Mouse (Mus musculus) neural tube, embryonic 14.5 days (tissue): ENCODE results near the gene Myh3. TPM values are rescaled to one million over a fixed set of nuclear protein-coding genes. Genes with fewer than 3 reads are reported as not detected.

Source experiments
- ATAC-seq: fragments of 200-750 bp; cut with Nextera tagmentation; 2 replicates; pipeline ENCODE4 v1.8.0; 2017; ENCODE audit warnings: low read depth, mild to moderate bottlenecking, moderate TSS enrichment, moderate library complexity
- H3K27ac ChIP-seq: fragments of 300-500 bp; sonication (generic); 2 replicates; pipeline ENCODE4 v1.5.1; 2014; ENCODE audit warnings: low read depth, mild to moderate bottlenecking, control low read depth, low read length, moderate library complexity, mixed read lengths
- H3K27me3 ChIP-seq: fragments of 300-500 bp; sonication (generic); 2 replicates; pipeline ENCODE4 v1.6.1; 2014; ENCODE audit warnings: low read length; ENCODE audit not compliant: control insufficient read depth, insufficient read depth
- H3K36me3 ChIP-seq: fragments of 300-500 bp; sonication (generic); 2 replicates; pipeline ENCODE4 v1.6.1; 2014; ENCODE audit warnings: low read length, mixed read lengths; ENCODE audit not compliant: control insufficient read depth, insufficient read depth
- H3K4me1 ChIP-seq: fragments of 300-500 bp; sonication (generic); 2 replicates; pipeline ENCODE4 v1.6.1; 2014; ENCODE audit warnings: low read length; ENCODE audit not compliant: control insufficient read depth, insufficient read depth
- H3K4me2 ChIP-seq: fragments of 300-500 bp; sonication (generic); 2 replicates; pipeline ENCODE4 v1.6.1; 2014; ENCODE audit warnings: mild to moderate bottlenecking, low read depth, low read length, control low read depth
- H3K4me3 ChIP-seq: fragments of 300-500 bp; sonication (generic); 2 replicates; pipeline ENCODE4 v1.5.1; 2014; ENCODE audit warnings: low read depth, low read length, control low read depth, mixed read lengths
- H3K9ac ChIP-seq: fragments of 300-500 bp; sonication (generic); replicated peaks from 2 replicates; pipeline ENCODE4 v1.6.1; 2014; ENCODE audit warnings: low read depth, mild to moderate bottlenecking, control low read depth, low read length, mixed read lengths
- H3K9me3 ChIP-seq: fragments of 300-500 bp; sonication (generic); 2 replicates; pipeline ENCODE4 v1.6.1; 2016; ENCODE audit warnings: low read length; ENCODE audit not compliant: control insufficient read depth
- WGBS: fragments of 180-500 bp; shearing (Covaris S2); extraction: QIAGEN DNeasy Blood & Tissue Kit; methylation state at CpG from one replicate; pipeline ENCODE4 v1.1.7; 2014; 5-methylcytosine and 5-hydroxymethylcytosine counted together
- polyA plus RNA-seq: library from polyadenylated mRNA; unstranded; fragments of >200 nt; fragmentation: Nextera tagmentation; extraction: Ambion mirVana; gene quantifications from 2 replicates; pipeline ENCODE4 v1.2.1, GENCODE M21; 2014

Myh3 gene
- polyA plus RNA-seq, 1 experiment from 2014 or later: 1.6 TPM

DNA sequence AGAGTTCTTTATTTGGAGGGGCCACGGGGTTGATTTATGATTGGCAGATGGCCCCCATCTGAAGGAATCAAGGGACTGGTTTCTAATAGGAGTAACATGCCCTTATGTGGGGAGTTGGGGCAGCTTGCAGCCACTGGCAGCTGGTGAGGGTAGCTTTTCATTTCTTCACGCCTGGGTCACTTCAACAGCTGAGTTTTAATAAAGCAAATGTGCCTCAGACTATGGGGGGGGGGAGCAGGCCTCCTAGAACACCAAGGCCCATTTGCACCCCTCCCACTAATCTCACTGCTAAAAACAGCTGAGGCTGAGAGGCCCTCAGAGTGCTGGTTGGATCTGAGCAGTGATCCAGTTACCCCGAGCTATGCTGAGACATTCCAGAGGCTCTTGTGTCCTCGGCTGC is 27.6 kb downstream of the Myh3 start:
- Histone ChIP-seq H3K9ac (no peak overlapping the region), H3K9me3 (no peaks in the 10 kb centered on the region), H3K27ac (no peak overlapping the region), H3K27me3 (no peaks in the 10 kb centered on the region), H3K4me2 (no peak overlapping the region), H3K36me3 (no peaks in the 10 kb centered on the region), H3K4me3 (no peak overlapping the region), H3K4me1 (no peaks in the 10 kb centered on the region)
- no peak for ATAC-seq
- 34% methylated on average over 4 of the region's 4 CpGs for WGBS

DNA sequence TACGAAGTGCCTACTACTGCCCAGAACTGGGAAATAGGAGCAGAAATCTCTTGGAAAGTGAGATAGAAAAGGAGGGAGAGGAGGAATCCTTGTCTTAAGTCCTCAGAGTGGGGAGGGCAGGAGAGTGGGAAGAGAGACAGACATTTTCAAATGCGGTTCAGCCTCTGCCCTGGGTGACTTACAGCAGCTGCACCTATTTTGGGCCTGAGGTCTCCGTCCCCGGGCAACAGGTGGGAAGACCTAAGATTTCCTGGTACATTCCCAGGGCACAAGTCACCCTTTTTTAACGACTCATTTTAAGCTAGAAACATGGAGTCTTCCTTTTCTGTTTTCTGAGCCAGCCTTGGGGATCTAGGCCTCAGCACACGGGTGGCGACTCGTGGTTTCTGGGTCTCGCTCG is 28.9 kb downstream of the Myh3 start:
- Histone ChIP-seq H3K27me3 (no peaks in the 10 kb centered on the region), H3K9ac (no peak overlapping the region)

DNA sequence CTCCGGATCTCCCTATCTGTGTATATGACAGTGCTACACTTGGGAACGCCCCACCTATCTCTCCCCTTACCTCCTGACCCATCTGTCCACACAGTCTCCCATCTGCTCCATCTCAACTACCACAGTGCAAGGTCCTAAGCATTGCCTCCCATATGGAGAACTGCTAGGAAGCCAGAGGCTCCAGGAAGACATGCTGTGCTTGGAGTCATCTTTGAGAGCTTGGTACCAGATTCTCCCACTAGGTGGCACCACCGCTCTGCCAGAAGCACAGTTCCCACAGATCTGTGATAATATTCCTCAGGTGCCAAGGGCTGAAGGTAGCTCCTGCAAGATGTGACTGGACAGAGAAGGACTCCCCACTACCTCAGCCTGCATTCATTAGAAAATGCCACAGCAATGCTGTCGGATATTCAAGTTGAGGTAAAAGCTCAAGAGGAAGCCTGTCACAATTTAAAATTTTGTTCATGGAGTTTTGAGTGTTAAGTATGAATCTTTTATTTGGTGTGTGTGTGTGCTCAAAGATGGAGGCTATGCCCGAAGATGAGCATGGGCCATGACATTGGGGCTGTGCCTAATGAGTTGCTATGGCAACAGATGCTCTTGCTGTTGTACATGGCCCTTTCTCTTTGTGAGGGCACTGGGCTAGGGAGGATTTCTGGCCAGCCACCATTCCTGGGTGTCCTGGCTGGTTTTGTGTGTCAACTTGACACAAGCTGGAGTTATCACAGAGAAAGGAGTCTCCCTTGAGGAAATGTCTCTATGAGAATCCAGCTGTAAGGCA is 32.3 kb downstream of the Myh3 start:
- no peaks in the 10 kb centered on the region for H3K9me3 ChIP-seq
- no peak overlapping the region for H3K4me2 ChIP-seq
- no peak overlapping the region for H3K27ac ChIP-seq
- WGBS: 32% methylated on average over 5 of the region's 5 CpGs
- no peaks in the 10 kb centered on the region for H3K4me1 ChIP-seq
- no peak overlapping the region for H3K4me3 ChIP-seq
- H3K9ac ChIP-seq: no peak overlapping the region
- peak; percentile 69 for ATAC-seq
- H3K27me3 ChIP-seq: no peaks in the 10 kb centered on the region
- no peaks in the 10 kb centered on the region for H3K36me3 ChIP-seq

More for the DNA sequence above, 28.9 kb downstream of the Myh3 start:
- Histone ChIP-seq H3K4me3 (no peak overlapping the region), H3K9me3 (no peaks in the 10 kb centered on the region), H3K27ac (no peak overlapping the region), H3K36me3 (no peaks in the 10 kb centered on the region), H3K4me1 (no peaks in the 10 kb centered on the region), H3K4me2 (no peak overlapping the region)
- ATAC-seq: no peak
- 92% methylated on average over 10 of the region's 10 CpGs for WGBS

DNA sequence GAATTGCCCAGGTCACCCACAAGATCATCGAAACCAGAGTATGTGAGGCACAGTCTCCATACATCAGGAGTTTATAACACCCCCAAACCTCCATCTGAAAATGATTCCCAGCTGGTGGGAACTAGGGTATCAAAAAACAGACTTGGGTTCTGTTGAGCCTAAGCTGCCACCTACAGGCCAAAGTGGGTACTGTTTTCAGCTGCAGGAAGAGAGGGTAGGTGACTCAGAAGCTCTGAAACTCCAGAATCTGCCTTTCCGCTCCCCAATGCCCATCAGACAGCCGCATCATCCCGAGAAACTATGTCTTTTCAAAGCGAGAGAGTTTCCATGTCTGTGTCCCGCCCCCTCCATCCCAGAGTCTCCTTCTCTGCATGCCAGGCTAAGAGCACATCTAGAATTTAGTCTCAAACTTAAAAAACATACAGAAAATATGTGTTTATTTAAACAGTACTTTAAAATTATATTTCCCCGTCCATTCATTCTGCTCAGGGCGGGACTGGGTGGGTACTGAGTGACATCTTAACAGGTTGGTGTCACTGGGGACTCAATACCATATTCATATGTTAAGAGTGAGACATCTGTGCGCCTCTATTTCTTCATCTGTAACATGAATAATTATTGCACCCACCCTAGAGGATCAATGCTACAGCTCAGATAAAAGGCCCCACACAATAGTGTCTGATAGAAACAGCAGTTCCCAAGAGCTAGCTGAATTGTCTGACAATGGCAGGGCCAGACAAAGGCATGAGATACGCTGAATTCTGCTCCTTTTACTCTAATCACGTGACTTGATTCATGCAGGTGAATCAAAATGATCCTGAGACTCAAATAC is 34.1 kb downstream of the Myh3 start:
- no peaks in the 10 kb centered on the region for H3K36me3 ChIP-seq
- no peak overlapping the region for H3K4me3 ChIP-seq
- no peaks in the 10 kb centered on the region for H3K9me3 ChIP-seq
- no peaks in the 10 kb centered on the region for H3K27me3 ChIP-seq
- H3K27ac ChIP-seq: no peak overlapping the region
- no peak overlapping the region for H3K9ac ChIP-seq
- no peaks in the 10 kb centered on the region for H3K4me1 ChIP-seq
- H3K4me2 ChIP-seq: no peak overlapping the region
- WGBS: 23% methylated on average over 11 of the region's 11 CpGs
- ATAC-seq: no peak

DNA sequence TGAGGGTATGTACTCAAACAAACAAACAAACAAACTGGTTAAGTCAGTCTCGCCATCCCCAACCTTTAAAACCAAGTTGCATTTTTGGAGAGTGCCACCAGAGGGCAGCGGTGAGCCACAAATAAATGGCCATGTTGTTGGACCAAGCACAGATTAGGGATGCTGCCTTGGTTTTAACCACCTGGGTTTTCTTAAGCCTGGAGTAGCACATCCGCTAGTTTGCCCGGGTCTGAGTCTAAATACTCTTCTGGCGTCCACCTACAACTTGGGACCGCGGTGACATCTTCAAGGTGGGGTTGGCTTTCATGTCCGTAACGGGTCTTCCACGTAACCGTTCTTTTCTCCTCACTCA is 34.7 kb downstream of the Myh3 start:
- Histone ChIP-seq H3K4me2 (no peak overlapping the region), H3K9me3 (no peaks in the 10 kb centered on the region), H3K4me3 (no peak overlapping the region), H3K9ac (no peak overlapping the region), H3K36me3 (no peaks in the 10 kb centered on the region), H3K27ac (no peak overlapping the region), H3K4me1 (no peaks in the 10 kb centered on the region), H3K27me3 (no peaks in the 10 kb centered on the region)
- 46% methylated on average over 11 of the region's 11 CpGs for WGBS
- ATAC-seq: peak; percentile 34; the same call in 1 of the 2 replicates

DNA sequence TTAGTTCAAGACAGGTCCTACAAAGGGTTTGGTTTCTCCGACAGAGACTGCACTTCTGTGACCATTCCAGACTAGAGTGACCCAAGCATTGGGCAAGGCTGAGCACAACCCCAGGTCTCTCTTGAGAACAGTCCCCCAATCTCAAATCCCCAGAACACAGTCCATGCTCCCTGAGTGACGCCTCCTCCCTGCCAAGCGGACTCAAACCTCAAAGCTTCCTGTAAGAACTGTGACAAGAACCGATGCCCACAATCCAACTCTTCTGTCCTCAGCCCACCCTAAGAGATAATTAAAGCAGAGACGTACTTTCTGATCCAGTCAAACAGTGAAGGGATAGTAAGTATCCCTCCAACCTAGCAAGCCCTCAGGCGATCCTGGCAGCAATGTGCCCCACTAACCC is 35.3 kb downstream of the Myh3 start:
- WGBS: 96% methylated on average over 6 of the region's 6 CpGs
- Histone ChIP-seq H3K27ac (no peak overlapping the region), H3K4me3 (no peak overlapping the region), H3K9me3 (no peaks in the 10 kb centered on the region), H3K36me3 (no peaks in the 10 kb centered on the region), H3K4me2 (no peak overlapping the region), H3K4me1 (no peaks in the 10 kb centered on the region), H3K27me3 (no peaks in the 10 kb centered on the region), H3K9ac (no peak overlapping the region)
- no peak for ATAC-seq

DNA sequence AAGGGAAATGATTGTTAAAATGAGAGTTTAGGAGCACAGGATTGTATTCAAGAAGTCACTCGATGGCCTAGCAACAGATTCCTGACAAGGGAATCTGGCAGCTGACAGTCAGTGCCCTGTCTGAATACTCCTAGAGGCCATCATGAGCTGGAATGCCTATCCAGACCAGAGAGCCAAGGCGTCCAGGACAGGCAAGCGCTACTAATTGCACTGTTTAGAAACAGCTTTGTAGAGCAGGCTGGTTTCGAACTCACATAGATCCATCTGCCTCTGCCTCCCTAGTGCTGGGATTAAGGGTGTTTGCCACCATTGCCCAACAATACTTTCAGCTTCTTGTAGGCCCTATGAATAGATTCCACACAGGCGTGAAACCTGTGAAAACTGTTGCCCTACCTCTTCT is 36.2 kb downstream of the Myh3 start:
- H3K4me2 ChIP-seq: no peak overlapping the region
- H3K36me3 ChIP-seq: no peaks in the 10 kb centered on the region
- no peak for ATAC-seq
- H3K9me3 ChIP-seq: no peaks in the 10 kb centered on the region
- H3K9ac ChIP-seq: no peak overlapping the region
- 95% methylated on average over 5 of the region's 5 CpGs for WGBS
- no peak overlapping the region for H3K27ac ChIP-seq
- no peaks in the 10 kb centered on the region for H3K4me1 ChIP-seq
- H3K4me3 ChIP-seq: no peak overlapping the region
- no peaks in the 10 kb centered on the region for H3K27me3 ChIP-seq

DNA sequence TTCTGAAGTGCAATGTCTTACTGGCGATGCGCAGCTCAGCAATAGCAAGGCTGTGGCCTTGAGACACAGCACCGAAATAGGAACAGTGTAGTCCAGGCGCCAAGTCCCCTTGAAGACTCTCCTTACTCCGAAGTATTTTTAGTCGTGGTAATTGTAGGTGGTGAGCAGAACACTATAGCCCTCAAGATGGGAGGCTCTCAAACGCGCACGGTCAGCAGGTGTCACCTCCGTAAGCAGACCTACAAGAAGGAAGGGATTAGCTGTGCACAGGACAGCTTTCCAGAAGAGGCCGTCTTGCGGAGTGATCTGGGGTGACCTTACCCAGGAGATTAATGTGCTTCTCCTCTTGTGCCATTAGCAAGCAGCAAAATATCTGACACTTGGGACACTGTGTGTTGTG is 36.8 kb downstream of the Myh3 start:
- H3K27ac ChIP-seq: no peak overlapping the region
- H3K27me3 ChIP-seq: no peaks in the 10 kb centered on the region
- 90% methylated on average over 12 of the region's 12 CpGs for WGBS
- H3K36me3 ChIP-seq: no peaks in the 10 kb centered on the region
- no peak overlapping the region for H3K4me2 ChIP-seq
- no peak overlapping the region for H3K4me3 ChIP-seq
- H3K9ac ChIP-seq: no peak overlapping the region
- H3K4me1 ChIP-seq: no peaks in the 10 kb centered on the region; the same call in 1 of the 2 replicates
- no peak for ATAC-seq
- H3K9me3 ChIP-seq: no peaks in the 10 kb centered on the region

DNA sequence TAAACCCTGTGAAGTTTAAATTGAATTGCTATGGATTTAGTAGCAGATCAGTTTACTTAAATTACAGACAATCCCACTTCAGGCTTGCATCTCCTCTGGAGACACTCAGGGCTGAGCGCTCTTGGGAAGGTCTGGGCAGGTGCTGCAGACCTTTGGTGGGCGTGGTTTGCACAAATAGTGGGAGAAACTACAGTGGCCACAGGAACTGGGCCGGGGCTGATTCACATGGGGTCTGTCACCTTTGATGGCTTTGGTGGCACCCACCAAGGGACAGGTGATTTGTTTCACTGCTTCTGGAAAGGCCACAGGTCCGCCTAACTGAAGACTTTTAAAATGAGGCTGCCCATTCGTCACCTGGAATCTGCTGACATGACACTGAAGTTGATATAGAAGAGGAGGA is 38.6 kb downstream of the Myh3 start:
- WGBS: 81% methylated on average over 5 of the region's 5 CpGs
- no peak for ATAC-seq

More for the DNA sequence above, 38.6 kb downstream of the Myh3 start:
- H3K4me1 ChIP-seq: no peaks in the 10 kb centered on the region; the same call in 1 of the 2 replicates
- H3K9ac ChIP-seq: no peak overlapping the region
- H3K36me3 ChIP-seq: no peaks in the 10 kb centered on the region
- H3K4me3 ChIP-seq: no peak overlapping the region
- H3K4me2 ChIP-seq: no peak overlapping the region
- H3K27ac ChIP-seq: no peak overlapping the region
- H3K27me3 ChIP-seq: no peaks in the 10 kb centered on the region
- H3K9me3 ChIP-seq: no peaks in the 10 kb centered on the region
